Mouse (Mus musculus): ENCODE measurements around the gene Sgcb. TPM values are rescaled to one million over a fixed set of nuclear protein-coding genes. Genes with fewer than 3 reads are reported as not detected.

Sgcb gene
- total RNA-seq, 2 experiments from 2014 or later, result 3.3 to 8.2 TPM

DNA sequence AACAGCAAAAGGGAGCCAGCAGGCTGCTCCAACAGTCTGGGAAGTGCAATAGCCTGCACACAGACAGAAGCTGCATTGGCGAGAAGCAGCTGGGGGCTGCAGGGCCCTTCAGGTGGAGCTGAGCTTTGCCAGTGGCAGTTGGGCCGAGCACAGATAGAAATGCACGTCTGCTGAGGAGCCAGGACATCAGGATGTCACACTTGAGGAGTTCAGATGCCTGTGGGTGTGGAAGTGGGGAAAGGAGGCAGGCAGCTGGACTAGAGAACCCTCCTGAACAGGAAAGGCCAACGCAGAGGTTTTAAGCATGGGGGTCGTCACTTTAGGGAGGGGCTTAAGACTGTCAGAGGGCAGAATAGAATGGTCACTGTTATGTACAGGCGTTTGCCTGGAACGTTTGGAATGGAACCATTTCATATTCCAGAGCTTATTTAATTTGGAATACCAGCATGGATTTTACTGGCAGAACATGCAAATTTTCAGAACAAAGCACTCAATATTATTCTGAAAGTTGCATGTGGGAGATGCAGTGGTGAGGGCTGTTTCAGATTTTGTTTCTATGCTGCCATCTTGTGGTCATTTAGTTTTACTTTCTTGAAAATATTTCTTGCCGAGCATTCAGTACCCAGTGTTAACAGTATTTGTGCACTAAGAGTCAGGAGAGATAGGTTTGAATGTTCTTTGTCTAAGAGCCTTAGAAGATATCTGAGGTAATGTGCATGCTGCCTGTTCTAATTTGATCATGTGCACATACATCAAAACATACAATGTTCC lies 10.1 kb downstream of the Sgcb start:
- ATAC-seq (replicated peaks; ENCODE audit: poor library complexity, severe bottlenecking), result peak; percentile 67

DNA sequence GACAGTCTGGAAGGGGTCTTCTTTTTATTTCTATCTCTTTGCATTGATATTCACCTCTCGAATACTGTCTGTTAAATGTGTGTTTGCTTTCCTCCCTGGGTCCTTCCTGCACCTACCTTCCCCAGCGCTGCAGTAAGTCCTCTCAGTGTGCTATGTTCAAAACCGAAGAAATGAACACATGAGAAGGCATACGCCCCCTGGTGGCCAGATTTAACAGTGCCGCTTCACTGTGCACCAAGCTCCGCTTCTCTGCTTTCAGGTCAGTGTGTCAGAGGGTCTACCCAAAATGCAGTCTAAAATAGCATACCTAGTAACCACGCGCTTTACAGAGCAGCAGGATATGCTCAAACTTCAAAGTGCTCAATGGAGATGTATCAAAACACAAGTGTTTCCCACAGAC lies 14.4 kb downstream of the Sgcb start:
- ATAC-seq (replicated peaks; ENCODE audit: poor library complexity, severe bottlenecking), result peak; percentile 30; the same call in 1 of the 2 replicates

DNA sequence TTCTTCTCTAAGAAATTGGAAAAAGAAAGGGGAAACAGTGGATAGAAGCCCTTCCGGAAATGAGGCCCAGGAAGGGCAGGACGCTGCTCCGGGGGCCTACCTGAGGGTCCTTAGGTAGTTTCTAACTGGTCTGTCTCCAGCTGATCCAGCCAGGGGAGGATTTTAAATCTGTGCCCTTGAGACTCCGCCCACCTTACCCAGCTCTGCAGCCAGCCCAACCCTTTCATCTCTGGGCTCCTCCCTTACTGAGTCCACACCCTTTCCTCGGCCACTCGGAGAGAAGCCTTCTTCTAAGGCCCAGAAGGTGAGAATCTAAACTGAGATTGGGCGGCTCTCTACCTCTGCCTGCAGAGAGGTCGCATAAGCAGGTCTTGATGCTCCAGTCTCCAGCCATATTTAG lies 15.3 kb downstream of the Sgcb start, which contains the start of gene Lrrc66:
Gene Lrrc66, minus strand, starts transcription at position 236 of the 400 bp plus-strand sequence.
- no peak for ATAC-seq (replicated peaks; ENCODE audit: poor library complexity, severe bottlenecking)

DNA sequence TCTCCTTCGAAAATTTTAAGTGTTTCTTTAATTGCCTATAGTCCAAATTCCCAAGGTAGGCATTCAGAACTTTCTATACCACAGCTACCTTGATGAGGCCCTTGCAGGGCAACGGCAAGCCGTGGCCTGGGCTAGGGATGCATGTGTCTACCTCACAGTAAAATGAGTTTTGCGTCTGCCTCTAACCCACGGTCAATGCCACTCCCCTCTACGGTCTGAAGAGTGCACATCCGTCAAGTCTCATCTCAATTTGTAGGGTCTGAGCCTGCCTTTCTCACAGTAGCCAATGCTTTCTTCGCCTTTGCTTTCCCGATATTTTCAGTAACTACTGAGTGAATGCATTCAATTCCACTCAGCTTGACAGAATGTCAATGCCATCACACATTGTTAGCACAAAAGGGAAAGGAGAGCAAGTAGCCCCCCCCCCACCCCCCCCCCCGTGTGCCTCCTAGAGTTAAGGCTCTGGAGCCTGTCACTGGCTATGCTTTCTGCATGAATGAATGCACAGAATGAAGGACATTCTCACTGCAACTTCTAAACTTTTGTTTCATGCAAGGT lies 16.5 kb downstream of the Sgcb start:
- no peak for ATAC-seq (replicated peaks; ENCODE audit: poor library complexity, severe bottlenecking)

DNA sequence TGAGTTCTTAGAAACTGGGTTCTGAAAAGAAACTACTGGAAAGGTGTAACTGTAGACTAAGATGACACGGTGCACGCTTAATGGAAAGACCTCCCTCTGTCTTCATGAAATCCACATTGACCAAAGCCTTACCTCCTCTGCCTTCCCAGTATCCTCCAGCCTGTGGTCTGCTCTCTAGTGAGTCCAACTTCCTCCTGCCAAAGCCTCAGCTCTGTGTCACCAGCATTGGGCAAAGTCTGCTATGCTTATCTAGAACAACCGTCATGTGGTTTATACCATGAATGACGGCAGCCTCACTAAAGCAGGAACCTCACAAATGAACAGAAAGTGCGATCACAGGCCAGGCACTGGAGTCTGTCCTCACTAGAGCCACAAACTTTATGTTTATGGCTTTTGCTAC lies 17.4 kb downstream of the Sgcb start:
- peak; percentile 99 for ATAC-seq (replicated peaks; ENCODE audit: poor library complexity, severe bottlenecking)

DNA sequence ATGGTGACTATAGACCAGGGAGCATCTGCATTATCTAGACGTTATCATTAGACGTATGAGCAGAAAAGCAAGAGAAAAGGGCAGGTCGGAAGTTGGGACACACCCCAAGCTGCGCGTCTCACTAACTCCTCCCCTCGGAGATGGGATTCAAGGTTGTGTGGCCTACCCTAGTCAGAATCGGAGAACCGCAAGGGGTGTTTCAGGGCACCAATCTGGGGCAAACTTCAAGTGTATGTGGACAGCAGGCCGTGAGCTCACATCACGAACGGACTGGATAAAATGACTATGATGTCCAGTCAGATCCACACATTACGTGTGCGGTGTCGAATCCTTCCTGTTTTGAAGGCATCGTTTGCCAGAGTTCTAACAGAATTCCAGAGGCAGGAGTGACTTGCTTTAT lies 19.6 kb downstream of the Sgcb start:
- no peak for ATAC-seq (replicated peaks; ENCODE audit: poor library complexity, severe bottlenecking)

DNA sequence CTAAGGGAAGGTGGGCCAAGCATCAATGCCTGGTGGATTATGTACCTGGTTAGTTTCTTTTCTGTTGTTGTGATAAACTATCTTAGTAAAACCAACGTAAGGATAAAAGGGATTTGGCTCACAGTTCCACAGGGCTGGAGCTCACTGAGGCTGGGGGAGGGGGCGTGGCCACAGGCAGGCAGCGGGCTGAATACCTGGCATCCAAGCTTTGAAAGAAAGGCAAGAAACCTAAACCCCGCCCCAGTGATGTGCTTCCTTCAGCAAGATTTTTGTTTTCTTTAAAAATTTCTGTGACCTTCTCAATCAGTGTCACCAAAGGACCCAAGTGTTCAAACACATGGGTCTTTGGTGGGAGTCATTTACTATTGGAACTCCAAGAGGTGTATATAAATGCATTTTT lies 20.0 kb downstream of the Sgcb start:
- no peak for ATAC-seq (replicated peaks; ENCODE audit: poor library complexity, severe bottlenecking)

DNA sequence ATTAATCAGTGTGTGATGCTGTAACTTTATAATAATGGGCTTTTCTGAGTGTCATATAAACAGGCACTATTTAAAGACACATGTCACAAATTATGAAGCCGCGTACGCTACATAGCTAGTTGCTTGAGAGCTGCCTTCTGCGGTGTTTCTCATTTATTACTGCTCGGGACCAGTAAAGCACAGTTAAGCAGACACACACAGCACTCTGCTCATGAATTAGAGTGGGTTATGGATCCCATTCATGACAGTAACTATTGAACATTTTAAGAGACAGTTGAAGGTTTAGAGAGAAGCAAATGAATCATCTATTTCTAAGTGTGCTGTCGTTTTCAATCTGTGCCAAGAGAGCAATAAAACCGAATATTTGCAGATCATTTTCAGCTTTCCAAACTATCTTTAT lies 20.7 kb downstream of the Sgcb start:
- ATAC-seq (replicated peaks; ENCODE audit: poor library complexity, severe bottlenecking), result no peak

DNA sequence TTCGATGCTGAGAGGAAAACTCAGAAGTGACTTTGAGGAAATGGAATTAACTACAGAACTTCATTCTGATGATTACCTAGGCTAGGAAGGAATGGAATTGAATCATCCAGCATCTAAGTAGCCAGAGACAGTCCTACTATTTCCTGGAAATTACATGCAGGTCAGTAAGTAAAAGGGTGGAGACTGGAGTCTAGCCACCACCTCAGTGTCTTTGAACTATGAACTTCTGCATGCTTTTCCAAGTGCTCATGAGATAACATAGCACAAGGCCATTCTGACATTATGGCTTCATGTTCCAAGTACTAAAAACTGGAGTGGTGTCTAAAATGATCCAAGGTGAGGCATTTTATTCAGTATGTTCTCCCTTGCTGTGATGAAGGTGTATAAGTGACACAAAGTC lies 22.1 kb downstream of the Sgcb start:
- no peak for ATAC-seq (replicated peaks; ENCODE audit: poor library complexity, severe bottlenecking)

DNA sequence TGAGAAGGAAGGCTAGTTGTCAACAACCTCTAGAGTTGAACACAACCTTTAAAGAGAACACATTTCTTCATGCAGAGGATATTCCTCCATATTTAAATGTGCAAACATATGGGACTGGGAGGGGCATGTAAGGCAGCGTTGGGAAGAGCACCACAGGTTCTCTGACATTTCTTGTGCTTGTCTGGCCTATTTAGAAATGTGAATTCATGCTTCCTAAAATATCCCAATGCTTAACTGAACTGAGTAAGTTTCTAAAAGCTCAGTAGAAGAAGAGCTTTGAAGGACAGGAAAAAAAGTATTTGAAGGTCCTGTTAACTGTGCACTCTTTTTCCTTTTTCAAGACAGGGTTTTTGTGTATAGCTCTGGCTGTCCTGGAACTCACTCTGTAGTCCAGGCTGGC lies 28.6 kb downstream of the Sgcb start:
- no peak for ATAC-seq (replicated peaks; ENCODE audit: poor library complexity, severe bottlenecking)

DNA sequence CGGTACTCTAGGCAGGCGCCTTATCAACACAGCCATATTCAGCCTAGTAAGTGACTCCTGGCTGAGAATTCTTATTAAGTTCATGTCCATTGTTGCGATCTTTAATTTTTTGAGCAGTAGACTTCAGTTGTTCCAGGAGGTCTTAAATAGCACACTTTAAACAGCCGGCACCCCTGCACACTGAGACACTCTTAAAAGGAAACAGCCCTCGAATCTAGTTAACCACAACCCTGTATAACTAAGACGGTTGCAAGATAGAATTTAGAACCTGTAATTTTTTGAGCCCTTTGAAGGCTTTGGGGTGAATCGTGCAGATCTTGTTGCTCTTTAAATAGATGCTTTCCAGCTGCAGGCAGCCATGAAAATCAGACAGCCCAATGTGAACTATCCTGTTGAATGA lies 32.4 kb downstream of the Sgcb start:
- no peak for ATAC-seq (replicated peaks; ENCODE audit: poor library complexity, severe bottlenecking)

DNA sequence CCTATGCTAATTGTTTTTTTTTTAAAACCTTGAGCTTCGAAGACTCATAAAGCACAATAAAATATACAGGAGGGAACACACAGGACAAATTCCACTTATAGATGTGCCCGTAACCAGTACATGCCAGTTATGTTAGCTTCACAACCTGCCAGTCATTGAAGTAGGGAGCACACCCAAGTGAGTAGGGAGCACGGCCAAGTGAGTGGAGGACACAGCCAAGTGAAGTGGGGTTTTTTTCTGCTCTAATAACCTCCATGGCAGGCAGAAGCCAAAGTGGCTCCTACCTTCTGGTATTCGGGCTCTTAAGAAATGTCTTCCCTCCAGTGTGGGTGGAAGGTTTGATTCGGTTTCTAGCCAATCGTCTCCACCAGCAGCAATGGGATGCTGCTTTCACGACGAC lies 34.3 kb downstream of the Sgcb start:
- ATAC-seq (replicated peaks; ENCODE audit: poor library complexity, severe bottlenecking), result no peak

DNA sequence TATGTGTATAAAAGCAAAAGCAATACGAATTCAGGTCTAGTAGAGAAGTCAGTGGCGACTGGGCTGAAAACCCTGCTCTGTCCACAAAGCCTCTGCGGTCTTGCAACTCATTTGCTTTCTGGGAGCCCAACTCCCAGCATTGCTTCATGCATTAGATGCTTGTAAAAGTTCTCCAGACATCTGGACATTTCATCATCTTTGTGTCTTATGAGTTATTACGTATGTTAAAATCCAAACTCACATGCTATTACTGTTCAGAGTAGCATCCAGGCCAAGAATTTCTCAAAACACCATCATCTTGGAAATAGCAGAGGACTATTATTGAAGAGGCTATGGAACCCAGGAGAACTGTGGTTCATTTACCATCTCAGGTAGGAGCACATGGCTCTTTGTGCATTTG lies 36.5 kb downstream of the Sgcb start:
- no peak for ATAC-seq (replicated peaks; ENCODE audit: poor library complexity, severe bottlenecking)

DNA sequence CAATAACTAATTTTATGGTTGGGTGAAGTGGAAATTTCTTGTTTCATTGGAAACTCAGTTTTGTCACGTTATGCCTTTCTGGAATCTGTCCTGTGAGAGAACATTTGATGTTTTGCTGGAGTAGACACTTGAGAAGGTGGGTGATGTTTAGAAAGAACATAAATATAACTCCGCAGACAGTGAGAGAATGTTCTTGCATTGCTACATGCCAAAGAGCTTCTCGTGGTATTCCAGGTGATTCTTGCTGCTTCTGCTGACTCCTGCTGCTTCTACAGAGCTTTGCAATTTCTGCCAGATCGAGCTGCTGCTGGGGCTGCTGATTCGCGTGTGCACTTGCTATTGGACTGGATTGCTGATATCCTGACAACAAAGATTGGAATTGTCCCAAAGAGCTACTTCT lies 42.6 kb downstream of the Sgcb start:
- ATAC-seq (replicated peaks; ENCODE audit: poor library complexity, severe bottlenecking), result no peak

DNA sequence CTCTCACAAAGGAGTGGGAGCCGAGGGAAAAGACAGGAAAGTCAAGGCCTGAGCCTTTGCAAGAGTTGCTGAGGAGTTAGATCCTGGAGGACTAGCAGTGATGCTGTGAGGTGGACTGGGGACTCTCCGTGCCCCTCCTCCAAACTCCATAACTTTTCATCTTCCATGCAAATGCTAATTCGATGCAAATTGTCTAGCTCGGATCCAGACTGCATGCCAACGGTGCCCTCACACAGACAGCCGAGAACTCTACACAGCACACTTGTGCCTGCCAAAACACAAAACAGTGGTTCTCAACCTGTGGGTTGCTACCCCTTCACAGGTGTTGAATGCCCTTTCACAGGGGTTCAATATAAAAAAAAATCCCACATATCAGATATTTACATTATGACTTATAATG lies 43.0 kb downstream of the Sgcb start:
- ATAC-seq (replicated peaks; ENCODE audit: poor library complexity, severe bottlenecking), result no peak

DNA sequence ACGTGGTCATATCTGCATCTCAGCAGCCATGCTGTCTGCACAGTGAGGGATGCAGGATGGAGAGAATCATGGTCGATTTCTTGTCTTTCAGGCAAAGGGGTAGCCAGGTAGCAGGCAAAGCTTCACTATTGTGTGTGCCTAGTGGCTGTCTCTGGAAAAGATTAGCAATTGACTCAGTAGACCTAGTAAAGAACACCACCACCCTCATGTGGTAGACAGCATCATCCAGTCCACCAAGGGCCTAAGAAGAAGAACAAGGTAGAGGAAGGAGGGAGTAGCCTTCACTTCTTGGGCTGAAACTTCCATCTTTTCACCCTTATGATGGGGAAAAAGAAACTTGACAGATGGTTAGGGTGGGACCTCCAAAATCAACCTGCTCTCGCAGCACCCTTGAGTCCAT lies 44.7 kb downstream of the Sgcb start:
- no peak for ATAC-seq (replicated peaks; ENCODE audit: poor library complexity, severe bottlenecking)

DNA sequence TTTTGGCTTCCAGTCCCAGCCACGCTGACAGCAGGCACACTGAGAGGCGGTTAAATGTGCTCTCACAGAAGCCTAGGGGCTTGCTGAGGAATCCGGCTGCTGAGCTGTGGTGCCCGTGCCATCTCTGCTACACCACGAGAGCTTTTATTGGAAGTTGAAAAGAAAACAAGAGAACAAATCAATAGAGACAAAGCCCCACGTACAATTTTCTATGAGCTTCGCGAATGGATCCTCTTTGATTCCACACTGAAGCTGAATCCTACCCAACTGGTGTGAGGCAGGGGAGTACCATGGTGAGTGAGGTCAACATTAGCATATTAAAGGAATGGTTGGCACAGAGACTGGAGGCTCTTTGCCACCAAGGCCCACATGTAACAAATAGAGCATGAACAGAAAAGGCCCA lies 46.2 kb downstream of the Sgcb start:
- ATAC-seq (replicated peaks; ENCODE audit: poor library complexity, severe bottlenecking), result no peak

DNA sequence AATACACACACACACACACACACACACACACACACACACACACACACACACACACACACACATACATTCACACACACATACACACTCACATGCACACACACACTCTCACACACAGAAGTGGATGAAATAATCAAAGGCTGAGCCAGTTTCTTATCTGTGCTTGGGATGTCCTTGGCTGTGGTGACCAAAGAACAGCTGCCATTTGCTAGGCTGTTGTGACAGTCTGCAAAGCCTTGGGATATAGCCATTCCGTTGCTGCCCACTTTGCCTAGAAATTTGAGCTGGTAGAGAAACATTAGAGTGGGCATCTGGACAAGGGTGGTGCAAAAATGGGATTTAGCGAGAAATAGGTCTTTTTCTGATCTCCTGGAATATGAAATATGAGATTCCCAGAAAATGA lies 47.6 kb downstream of the Sgcb start:
- no peak for ATAC-seq (replicated peaks; ENCODE audit: poor library complexity, severe bottlenecking)

DNA sequence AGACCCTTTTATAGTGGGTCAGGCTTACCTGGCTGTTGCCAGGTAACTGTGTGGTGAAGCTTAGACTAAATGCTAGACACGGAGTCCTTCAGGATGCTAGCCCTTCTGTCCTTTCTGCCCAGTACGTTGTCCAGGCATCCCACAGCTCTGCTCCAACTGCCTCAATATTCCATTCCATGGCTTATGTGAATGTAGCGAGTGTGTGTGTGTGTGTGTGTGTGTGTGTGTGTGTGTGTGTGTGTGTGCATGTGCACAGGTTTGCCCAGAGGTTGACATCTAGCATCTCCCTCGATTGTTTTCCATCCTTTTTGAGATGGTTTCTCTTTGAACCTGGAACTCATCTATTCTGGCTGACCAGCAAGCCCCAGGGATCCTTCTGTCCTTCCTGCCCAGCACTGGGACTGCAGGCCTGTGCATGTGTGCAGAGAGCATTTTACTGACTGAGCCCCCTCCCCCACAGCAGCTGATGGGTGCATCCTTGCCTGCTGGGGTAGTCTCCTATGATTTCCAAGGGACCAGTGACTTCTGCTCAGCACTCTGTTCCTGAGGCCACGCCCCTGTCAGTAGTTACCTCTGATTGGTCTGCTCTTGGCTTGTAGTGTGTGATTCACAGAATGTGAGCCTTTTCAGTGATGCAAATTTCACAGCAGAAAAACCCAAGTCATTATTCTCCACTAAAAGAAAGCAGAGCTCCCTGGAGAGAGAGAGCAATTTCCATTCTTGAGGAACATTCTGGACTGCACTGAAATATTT lies 48.5 kb downstream of the Sgcb start:
- no peak for ATAC-seq (replicated peaks; ENCODE audit: poor library complexity, severe bottlenecking)

DNA sequence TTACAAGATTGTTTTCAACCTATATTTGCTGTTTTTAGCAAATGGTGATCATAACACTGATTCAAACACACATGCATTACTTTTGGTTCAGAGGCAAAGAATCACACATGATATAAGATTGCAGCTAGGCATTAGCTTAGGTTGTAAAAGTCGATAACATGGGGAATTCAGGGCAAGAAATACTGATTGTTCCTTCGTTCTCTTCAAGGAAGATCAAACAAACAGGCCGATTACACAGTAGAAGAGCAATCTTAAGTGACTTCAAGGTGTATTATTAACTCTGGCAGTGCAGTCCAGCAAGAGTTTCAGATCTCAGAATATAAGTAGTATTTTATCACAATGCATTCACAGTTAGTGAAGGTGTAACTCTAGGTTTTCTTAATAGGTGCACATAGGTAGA lies 60.5 kb downstream of the Sgcb start:
- ATAC-seq (replicated peaks; ENCODE audit: poor library complexity, severe bottlenecking), result no peak

DNA sequence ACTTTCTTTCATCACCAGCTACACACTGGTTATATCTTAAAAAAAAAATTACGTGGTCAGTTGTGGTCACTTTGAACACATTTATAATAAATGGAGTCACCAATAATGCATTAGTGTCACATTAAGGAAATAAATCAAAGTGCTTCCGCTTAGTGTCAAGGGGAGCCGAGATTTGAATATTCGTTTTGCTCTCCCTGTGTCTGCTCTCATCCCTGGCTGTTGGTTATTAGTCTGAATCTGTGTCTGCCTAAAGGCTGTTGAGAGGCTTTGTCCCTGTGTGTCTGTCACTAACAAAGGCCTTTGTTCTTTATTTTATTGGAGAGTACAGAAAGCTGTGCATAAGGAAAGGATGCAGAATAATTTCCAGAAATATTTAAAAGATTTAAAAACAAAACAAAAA lies 61.0 kb downstream of the Sgcb start:
- ATAC-seq (replicated peaks; ENCODE audit: poor library complexity, severe bottlenecking), result no peak

Measured in granulocyte monocyte progenitor cell, adult 5-6 weeks (primary cell).